Mouse (Mus musculus): ENCODE data around the gene Olfr194.
"Not testable (repeated sequence)": the region's sequence is repeated elsewhere in the genome, so short reads cannot be mapped to it uniquely, and the experiment has no call there.

Olfr194 gene

DNA sequence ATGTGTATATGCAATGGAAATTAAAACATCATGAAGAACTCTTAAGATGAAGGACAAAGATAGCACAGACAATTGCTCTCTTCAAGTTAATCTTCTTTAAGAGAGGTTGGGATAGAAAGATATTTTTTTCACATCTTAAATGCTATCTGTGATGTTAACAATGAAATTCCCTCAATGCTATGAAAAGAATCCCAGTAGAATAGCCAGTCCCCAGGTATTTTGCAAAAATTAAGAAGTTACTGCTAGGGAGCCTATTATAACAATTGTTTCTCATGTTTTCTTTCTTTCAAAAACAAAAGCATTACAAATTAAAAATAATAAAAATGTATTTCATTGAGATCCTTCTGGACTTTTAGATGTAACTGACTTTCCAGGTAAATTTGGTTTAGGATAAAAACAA, at the start of gene Olfr194:
TSS of gene Olfr194 (minus strand) at position 101 of the 400 bp plus-strand sequence.
- no peak for DNase-seq (ENCODE audit: extremely low spot score)

DNA sequence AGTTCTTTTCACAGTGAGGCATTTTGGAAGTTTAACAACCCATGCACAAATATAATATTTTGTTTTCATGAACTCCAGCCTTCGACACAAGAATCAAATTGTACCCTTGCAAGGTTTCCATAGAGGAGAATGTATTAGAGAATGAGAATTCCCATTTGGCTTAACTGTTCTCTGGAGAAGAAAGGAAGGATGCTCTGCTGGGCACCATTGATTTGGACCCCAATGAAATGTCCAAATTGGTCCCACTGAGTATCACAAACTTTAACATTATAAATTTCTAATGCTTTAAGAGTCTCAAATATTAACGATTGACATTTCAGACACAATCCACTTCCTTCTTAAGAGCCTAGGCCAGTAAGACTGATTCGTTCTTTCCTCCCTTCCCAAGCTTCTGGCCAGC, 49.5 kb upstream of the Olfr194 start, which contains the start of gene Olfr196:
TSS of gene Olfr196 (minus strand) at position 101 of the 400 bp plus-strand sequence.
- no peak for DNase-seq (ENCODE audit: extremely low spot score)

DNA sequence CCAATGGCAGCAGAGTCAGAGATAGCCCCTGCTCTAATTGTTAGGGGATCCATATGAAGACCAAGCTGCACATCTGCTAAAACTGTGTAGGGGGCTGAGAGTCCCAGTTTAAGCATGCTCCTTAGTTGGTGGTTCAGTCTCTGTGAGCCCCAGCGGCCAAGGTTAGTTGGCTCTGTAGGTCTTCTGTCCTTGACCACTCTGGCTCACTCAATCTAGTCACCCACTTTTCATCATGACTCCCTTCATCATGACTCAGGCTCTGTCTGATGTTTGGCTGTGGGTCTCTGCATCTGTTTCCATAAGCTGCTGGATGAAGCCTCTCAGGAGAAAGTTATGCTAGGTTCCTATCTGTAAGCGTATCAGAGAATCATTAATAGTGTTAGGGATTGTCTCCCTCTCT, 31.1 kb upstream of the Olfr194 start:
- DNase-seq (ENCODE audit: extremely low spot score): no peak

DNA sequence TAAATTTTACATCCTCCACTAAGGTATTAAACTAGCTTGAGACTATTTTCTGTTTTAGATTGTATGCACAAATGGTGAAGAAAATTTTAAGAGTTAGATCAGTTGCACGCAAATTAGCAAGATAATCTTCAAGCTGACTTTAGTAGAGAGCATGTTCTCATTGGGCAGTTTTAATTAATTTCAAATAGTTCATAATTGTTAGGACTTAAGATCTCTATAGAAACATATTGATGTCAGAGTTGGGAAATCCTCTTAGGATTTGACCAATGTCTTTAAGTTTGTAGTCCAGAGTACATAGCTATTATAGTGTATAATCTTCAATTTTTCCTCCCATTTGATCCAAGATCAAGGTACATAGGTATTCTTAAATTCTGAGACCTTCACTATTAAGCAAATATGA, 25.9 kb upstream of the Olfr194 start, which contains the start of gene Olfr195:
TSS of gene Olfr195 (plus strand) at position 301 of the 400 bp plus-strand sequence.
- no peak for DNase-seq (ENCODE audit: extremely low spot score)

DNA sequence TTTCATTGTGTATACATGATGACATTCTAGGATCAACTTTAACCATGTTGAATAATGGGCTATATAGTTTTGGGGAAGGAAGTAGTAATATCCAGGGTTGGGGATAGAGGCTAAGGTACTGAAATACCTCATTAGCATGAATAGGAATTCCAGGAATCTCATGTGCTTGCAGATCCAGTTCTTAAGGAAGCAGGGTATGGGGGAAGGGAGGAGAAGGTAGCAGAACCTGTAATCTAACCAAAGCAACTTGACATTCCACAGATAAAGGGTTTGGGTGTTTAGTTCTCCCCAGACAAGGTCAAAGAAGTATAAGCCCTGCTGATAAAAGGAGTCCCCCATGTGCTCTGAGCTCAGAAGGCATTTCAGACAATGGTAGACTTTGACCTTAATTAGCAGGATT, 20.2 kb upstream of the Olfr194 start:
- DNase-seq (ENCODE audit: extremely low spot score): no peak

DNA sequence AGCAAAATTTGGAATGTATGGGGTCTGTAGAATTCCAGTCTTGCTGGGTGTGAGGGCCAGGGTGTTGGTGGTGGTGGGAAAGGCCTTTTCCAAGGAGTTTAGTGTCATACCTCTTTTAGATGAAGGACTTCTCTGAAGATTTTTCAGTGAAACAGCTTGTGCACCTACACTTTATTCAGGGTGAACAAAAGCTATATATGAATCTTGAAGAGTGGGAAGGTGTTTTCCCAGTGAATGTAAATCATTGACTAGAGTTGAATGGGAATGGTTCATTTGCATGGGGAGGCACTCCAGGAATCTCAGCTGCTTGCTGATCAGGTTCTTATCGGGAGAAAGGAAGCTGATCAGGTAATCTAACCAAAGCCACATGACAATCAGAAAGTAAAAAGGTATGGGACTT, 9.9 kb upstream of the Olfr194 start:
- no peak for DNase-seq (ENCODE audit: extremely low spot score)

DNA sequence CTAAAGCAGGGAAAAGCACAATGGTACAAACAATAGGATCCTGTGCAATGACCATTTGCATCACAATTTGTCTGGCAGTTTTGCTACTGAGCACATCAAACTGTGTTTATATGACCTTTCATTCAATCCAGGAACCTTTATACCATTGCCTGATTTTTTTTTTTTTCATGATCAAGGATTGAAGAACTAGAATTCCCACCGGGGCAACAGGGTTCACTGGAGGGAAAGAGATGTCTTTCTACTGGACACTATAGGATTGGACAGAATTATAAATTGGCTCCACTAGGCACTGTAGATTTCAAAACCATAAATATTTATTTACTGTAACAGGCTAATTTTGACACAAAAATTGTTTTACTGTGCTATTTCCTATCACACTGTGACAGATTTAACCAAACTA, 9.1 kb downstream of the Olfr194 start, which contains the start of gene Olfr193:
TSS of gene Olfr193 (minus strand) at position 101 of the 400 bp plus-strand sequence.
- no peak for DNase-seq (ENCODE audit: extremely low spot score)

DNA sequence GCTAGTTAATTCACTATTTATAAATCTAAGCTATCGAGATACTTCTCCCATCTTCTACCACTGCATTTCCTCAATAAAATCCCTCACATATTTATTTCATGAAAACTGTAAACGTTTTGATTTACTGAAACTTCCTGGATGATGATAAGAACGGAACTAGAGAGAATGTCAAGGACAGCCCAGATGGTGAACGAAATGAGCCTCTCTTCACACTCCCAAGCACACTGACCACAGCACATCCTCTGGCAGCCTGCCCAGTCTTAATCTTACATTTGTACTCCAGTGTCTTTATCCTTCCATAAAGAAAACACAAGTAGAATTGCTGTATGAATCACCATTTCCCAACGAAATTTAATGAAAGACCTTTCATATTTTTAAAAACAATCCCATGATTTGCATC, 12.3 kb downstream of the Olfr194 start:
- DNase-seq (ENCODE audit: extremely low spot score): not testable (repeated sequence)

DNA sequence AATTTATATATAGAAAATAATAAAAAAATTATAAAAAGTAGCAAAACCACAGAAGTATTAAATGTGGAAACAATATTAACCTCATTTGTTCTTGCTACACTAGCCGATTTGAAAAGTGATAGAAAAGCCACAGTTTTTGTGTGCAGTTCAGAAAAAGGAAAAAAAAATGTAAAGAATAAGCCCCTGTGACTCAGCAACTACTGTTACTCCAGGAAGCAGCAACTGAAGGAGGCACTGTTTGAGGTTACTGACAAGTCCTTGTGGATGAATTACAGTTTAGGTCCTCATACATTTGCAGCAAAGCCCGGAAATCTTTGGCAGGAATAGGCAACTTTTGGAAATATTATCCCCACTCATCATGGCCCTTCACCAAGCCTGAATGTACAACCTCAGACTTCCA, 15.6 kb downstream of the Olfr194 start:
- DNase-seq (ENCODE audit: extremely low spot score): no peak

DNA sequence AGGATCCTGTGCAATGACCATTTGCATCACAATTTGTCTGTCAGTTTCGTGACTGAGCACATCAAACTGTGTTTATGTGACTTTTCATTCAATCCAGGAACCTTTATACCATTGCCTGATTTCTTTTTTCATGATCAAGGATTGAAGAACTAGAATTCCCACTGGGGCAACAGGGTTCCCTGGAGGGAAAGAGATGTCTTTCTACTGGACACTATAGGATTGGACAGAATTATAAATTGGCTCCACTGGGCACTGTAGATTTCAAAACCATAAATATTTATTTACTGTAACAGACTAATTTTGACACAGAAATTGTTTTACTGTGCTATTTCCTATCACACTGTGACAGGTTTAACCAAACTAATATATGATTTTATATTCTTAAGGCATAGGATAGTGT, 31.1 kb downstream of the Olfr194 start, which contains the start of gene Olfr191:
TSS of gene Olfr191 (minus strand) at position 101 of the 400 bp plus-strand sequence.
- not testable (repeated sequence) for DNase-seq (ENCODE audit: extremely low spot score)

DNA sequence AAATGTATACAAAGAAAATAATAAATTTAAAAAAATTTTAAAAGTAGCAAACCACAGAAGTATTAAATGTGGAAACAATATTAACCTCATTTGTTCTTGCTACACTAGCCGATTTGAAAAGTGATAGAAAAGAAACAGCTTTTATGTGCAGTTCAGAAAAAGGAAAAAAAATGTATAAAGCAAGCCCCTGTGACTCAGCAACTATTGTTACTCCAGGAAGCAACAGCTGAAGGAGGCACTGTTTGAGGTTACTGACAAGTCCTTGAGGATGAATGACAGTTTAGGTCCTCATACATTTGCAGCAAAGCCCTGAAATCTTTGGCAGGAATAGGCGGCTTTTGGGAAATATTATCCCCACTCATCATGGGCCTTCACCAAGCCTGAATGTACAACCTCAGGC, 39.8 kb downstream of the Olfr194 start:
- not testable (repeated sequence) for DNase-seq (ENCODE audit: extremely low spot score)

DNA sequence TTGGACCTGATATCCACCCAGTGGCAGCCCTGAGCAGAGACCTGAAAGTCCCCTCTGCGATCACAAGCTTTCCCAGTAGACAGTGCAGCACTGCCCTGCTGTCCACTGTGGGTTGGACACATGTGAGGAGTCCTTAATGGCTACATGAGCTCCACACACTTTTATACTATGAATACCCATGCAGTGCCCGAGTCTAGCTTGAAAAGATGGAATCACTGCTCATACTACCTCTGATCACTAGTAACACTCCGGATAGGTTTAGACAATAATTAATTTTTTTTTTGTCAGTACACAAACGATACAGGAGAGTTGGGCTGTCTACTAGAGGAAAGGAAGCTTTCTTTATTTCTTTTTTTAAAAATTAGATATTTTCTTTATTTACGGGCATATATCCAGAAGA, 43.0 kb downstream of the Olfr194 start, which contains the start of gene Olfr190:
TSS of gene Olfr190 (minus strand) at position 101 of the 400 bp plus-strand sequence.
- no peak for DNase-seq (ENCODE audit: extremely low spot score)

DNA sequence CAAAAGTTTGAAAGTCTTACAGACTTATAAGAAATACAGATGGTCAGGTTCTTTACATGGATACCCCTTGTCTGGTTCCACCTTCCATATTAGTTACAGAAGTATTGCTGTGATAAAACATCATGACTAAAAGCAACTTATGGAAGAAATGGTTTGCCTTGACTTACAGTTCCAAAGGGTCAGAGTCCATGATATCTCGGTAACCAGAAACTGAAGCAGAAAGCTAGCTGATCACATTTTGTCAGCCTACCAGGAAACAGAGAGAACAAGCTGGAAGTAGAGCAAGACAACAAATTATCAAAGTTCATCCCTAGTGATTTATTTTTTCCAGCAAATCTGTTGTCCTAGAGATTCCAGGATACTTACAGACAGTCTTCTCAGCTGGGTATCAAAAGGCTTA, 47.3 kb downstream of the Olfr194 start:
- no peak for DNase-seq (ENCODE audit: extremely low spot score)

DNA sequence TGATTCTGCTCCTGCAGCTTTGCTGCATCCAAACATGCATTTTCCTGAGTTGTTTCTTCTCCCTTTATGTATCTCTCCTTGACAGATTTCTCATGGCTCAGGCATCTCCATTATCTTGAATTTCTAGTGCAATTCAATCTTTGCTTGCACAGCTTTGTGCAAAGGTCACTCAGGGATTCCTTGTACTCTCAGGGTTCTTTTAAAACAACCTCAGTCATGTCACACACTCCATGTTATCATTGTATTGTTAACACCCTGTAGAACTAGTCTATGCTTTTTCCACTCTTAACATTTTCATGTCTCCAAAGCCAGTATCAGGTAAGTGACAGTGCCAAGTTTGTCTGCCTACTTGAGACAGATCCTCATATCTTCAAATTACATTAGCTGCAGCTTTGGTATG, 49.1 kb downstream of the Olfr194 start:
- DNase-seq (ENCODE audit: extremely low spot score): no peak

Data from embryo, embryonic 9.5 days (tissue).